Mouse (Mus musculus) forebrain, embryonic 16.5 days (tissue): ENCODE measurements around the gene Lyplal1. TPM values are rescaled to one million over a fixed set of nuclear protein-coding genes. Genes with fewer than 3 reads are reported as not detected.

ENCODE experiments used
- ATAC-seq: fragments of 200-750 bp; cut with Nextera tagmentation; 2 replicates; pipeline ENCODE4 v1.8.0; 2017; ENCODE audit warnings: mild to moderate bottlenecking, moderate library complexity
- H3K27ac ChIP-seq: fragments of 300-500 bp; sonication (generic); 2 replicates; pipeline ENCODE4 v1.5.1; 2014; ENCODE audit warnings: low read length, control low read depth
- H3K27me3 ChIP-seq: fragments of 300-500 bp; sonication (generic); replicated peaks from 2 replicates; pipeline ENCODE4 v1.6.1; 2014; ENCODE audit warnings: low read length; ENCODE audit not compliant: control insufficient read depth, insufficient read depth
- H3K36me3 ChIP-seq: fragments of 300-500 bp; sonication (generic); 2 replicates; pipeline ENCODE4 v1.6.1; 2014; ENCODE audit not compliant: control insufficient read depth, insufficient read depth
- H3K4me1 ChIP-seq: fragments of 300-500 bp; sonication (generic); replicated peaks from 2 replicates; pipeline ENCODE4 v1.6.1; 2014; ENCODE audit warnings: low read length; ENCODE audit not compliant: control insufficient read depth, insufficient read depth
- H3K4me2 ChIP-seq: fragments of 300-500 bp; sonication (generic); 2 replicates; pipeline ENCODE4 v1.6.1; 2014; ENCODE audit warnings: mild to moderate bottlenecking, low read length, control low read depth
- H3K4me3 ChIP-seq: fragments of 300-500 bp; sonication (generic); replicated peaks from 2 replicates; pipeline ENCODE4 v1.5.1; 2014; ENCODE audit warnings: mild to moderate bottlenecking, low read length, control low read depth
- H3K9ac ChIP-seq: fragments of 300-500 bp; sonication (generic); replicated peaks from 2 replicates; pipeline ENCODE4 v1.6.1; 2014; ENCODE audit warnings: low read depth, low read length, control low read depth
- H3K9me3 ChIP-seq: fragments of 300-500 bp; sonication (generic); 2 replicates; pipeline ENCODE4 v1.6.1; 2016; ENCODE audit warnings: low read length; ENCODE audit not compliant: control insufficient read depth
- WGBS: fragments of 180-500 bp; shearing (Covaris S2); extraction: QIAGEN DNeasy Blood & Tissue Kit; methylation state at CpG from one replicate; pipeline ENCODE4 v1.1.7; 2014; 5-methylcytosine and 5-hydroxymethylcytosine counted together
- polyA plus RNA-seq: library from polyadenylated mRNA; unstranded; fragments of >200 nt; fragmentation: Nextera tagmentation; extraction: Ambion mirVana; gene quantifications from 2 replicates; pipeline ENCODE4 v1.2.1, GENCODE M21; 2015

Gene Lyplal1
- polyA plus RNA-seq, 1 experiment from 2014 or later, result 12.2 TPM

DNA sequence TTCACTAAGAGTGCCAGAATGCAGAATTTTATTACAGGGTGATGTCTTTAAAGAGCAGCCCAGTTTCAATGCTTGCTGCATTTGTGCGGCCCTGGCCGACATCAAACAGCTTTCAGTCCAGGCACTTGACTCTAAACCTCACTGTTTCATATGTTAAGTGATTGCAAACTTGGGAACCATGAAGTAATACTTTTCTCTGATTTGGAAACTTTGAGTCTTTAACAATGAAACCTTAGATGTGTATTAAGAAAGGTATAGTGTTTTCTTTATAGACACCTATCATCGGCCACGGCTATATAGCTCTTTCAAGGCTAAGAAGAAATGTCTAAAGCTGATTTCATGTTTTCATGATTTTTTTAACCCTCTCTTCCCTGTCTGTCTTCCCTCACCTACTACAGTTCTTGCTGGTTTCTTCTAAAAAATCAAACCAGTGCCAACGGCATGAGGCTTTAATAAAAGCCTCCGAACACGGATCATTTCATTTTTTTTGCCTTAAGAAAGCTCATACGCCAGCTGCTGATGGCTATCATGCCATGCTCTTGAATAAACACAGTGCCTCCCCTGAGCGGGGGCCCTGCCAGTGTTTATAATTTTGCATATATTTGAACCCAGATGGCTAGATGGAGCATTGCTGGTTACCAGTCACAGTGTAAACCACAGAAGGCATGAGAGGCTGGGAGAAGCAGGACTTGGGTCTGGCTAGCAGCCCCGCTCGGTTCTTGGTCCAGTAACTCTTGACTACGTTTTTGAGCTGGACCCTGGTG is 63.6 kb downstream of the Lyplal1 start:
- Histone ChIP-seq H3K9me3 (no peaks in the 10 kb centered on the region), H3K9ac (no peak overlapping the region), H3K36me3 (no peaks in the 10 kb centered on the region), H3K4me3 (no peak overlapping the region), H3K27me3 (no peaks in the 10 kb centered on the region), H3K27ac (no peak overlapping the region), H3K4me2 (no peak overlapping the region), H3K4me1 (no peaks in the 10 kb centered on the region)
- WGBS, result 80% methylated on average over 12 of the region's 12 CpGs
- no peak for ATAC-seq

DNA sequence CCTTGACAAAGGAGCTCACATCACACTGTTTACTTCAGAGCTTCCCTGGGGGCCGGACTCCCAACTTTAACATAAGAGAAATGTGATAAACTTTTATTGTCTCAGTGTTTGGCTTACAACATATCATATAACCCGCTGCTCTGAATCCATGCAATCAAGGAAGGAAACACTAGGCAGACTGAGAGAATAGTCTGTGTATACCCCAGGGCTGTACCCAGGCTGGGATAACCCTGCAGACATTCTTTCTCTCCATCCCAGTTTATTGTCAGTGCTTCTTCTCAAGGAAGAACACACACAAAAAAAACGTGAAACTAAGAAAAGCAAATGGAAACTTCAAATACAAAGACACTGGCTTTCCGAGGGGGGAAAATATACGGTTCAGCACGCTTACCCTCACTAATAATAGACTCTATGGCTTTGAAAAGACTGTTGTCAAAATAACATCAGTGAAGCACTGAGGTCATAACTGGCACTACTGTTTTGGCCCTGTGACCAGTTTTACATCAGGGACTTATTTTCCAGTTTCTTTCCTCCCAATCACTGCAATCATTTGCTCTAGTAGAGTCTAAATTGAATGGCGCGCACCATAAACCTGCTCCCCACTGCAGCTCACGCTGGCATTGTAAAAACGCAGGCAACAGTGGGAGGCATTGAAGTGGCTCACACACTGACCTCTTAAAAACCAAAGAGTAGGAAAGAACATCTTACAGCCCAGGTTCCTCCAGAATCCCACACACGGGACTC is 73.2 kb downstream of the Lyplal1 start:
- H3K36me3 ChIP-seq, result no peaks in the 10 kb centered on the region
- no peak overlapping the region for H3K4me2 ChIP-seq
- ATAC-seq, result peak; percentile 82
- H3K27me3 ChIP-seq, result no peaks in the 10 kb centered on the region
- peaks cover 3% of the 10 kb centered on the region; the same call in 1 of the 2 replicates for H3K4me1 ChIP-seq
- 39% methylated on average over 11 of the region's 11 CpGs for WGBS
- no peak overlapping the region for H3K27ac ChIP-seq
- no peak overlapping the region for H3K4me3 ChIP-seq
- H3K9me3 ChIP-seq, result no peaks in the 10 kb centered on the region
- no peak overlapping the region for H3K9ac ChIP-seq

- 50% methylated on average over 1 of the region's 1 CpGs for WGBS
- H3K4me2 ChIP-seq, result no peak overlapping the region
- H3K27ac ChIP-seq, result no peak overlapping the region
- no peak for ATAC-seq
- no peaks in the 10 kb centered on the region for H3K9me3 ChIP-seq
- no peaks in the 10 kb centered on the region for H3K36me3 ChIP-seq
- H3K4me1 ChIP-seq, result peaks cover 3% of the 10 kb centered on the region; the same call in 1 of the 2 replicates
- no peaks in the 10 kb centered on the region for H3K27me3 ChIP-seq
- H3K9ac ChIP-seq, result no peak overlapping the region
- H3K4me3 ChIP-seq, result no peak overlapping the region
Observed at GRCm38 (mm10) chr1:186041841-186042240, 75.3 kb downstream of the Lyplal1 start.
